9 mouse cellular contexts compared by ENCODE assay signal in the genomic region with DNA sequence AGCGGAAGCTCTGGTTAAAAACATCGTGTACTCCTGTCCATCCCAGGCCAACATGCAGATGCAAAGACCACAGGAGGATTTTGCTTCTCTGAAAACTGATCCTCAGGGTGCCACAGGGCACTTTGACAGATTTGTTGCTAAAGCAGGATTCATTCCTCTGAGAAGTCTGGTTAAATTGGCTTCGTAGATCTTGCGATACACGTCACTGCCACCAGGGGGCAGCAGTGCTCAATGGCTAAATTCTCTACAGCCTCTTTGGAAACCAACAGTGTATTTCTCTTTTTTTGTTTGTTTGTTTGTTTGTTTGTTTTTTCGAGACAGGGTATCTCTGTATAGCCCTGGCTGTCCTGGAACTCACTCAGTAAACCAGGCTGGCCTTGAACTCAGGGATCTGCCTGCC. TPM values are rescaled to one million over a fixed set of nuclear protein-coding genes. Genes with fewer than 3 reads are reported as not detected.
DNase-seq lines count a peak whose midpoint lies in the region; ATAC-seq lines count a peak whose summit lies in the region.
"Had no signal": no experiment of that assay in that cellular context is flagged by ENCODE, and none has a peak within 500 bp of the region (broad histone marks: within the 10 kb centered on the region; RNA-seq: fewer than 3 reads in every experiment).

No protein-coding gene starts in this region.

- 18% methylated on average over 6 of the region's 6 CpGs for WGBS in forebrain, embryonic 11.5 days
- WGBS in forebrain, embryonic 16.5 days, result 15% methylated on average over 6 of the region's 6 CpGs
- WGBS in heart, embryonic 14.5 days, result 20% methylated on average over 6 of the region's 6 CpGs

- no peaks in the 10 kb centered on the region for H3K9me3 ChIP-seq in forebrain, embryonic 11.5 days (ENCODE audit: control insufficient read depth, low read length)
- H3K9me3 ChIP-seq in forebrain, embryonic 16.5 days (ENCODE audit: control insufficient read depth, low read length), result no peaks in the 10 kb centered on the region
- H3K9me3 ChIP-seq in heart, embryonic 14.5 days (ENCODE audit: control insufficient read depth, low read length), result no peaks in the 10 kb centered on the region

- no peaks in the 10 kb centered on the region; the same call in 1 of the 2 replicates for H3K4me1 ChIP-seq in forebrain, embryonic 11.5 days (replicated peaks; ENCODE audit: control insufficient read depth, insufficient read depth, low read length)
- H3K4me1 ChIP-seq in forebrain, embryonic 16.5 days (replicated peaks; ENCODE audit: control insufficient read depth, insufficient read depth, low read length), result no peaks in the 10 kb centered on the region
- peaks cover 0 to 7% of the 10 kb centered on the region in 2 experiments; a peak in 2 of 4 replicates for H3K4me1 ChIP-seq in heart, embryonic 14.5 days (ENCODE audit: control insufficient read depth in 2 of 2, insufficient read depth in 2 of 2, low read length in 2 of 2)

- no peak overlapping the region for H3K27ac ChIP-seq in forebrain, embryonic 11.5 days (ENCODE audit: low read depth, low read length)
- H3K27ac ChIP-seq in forebrain, embryonic 16.5 days (ENCODE audit: low read length), result no peak overlapping the region
- H3K27ac ChIP-seq in heart, embryonic 14.5 days (replicated peaks in 1 of 2; ENCODE audit: control insufficient read depth in 1 of 2, insufficient read depth in 1 of 2, low read depth in 2 of 2, low read length in 2 of 2), result no peak overlapping the region
- H3K27ac ChIP-seq: macrophage had no signal

- DNase-seq in forebrain, embryonic 11.5 days (ENCODE audit: low spot score), result peak; percentile 88
- peak; percentile 80 for DNase-seq in R1 (ENCODE audit: low read depth, low spot score)
- peak; percentile 90 to 91 for DNase-seq in cerebellum, postnatal 14 days
- peak; percentile 86 to 88 for DNase-seq in layer of hippocampus, postnatal 14 days (ENCODE audit: low spot score in 2 of 2)
- peak; percentile 48 to 81 for DNase-seq in spleen, adult 18-20 months

- no peak for ATAC-seq in forebrain, embryonic 11.5 days (replicated peaks; ENCODE audit: low FRiP score)
- ATAC-seq in forebrain, embryonic 16.5 days, result no peak
- no peak for ATAC-seq in heart, embryonic 14.5 days (ENCODE audit: insufficient number of reproducible peaks, insufficient read depth, low FRiP score, low read depth)
- peak; percentile 89 for ATAC-seq in megakaryocyte progenitor cell, adult 5-6 weeks (replicated peaks; ENCODE audit: poor library complexity)

- no peak overlapping the region for H3K4me2 ChIP-seq in forebrain, embryonic 11.5 days (ENCODE audit: low read depth, low read length, severe bottlenecking)
- H3K4me2 ChIP-seq in forebrain, embryonic 16.5 days (ENCODE audit: low read length), result no peak overlapping the region
- no peak overlapping the region for H3K4me2 ChIP-seq in heart, embryonic 14.5 days (ENCODE audit: low read length)

- no peaks in the 10 kb centered on the region for H3K36me3 ChIP-seq in forebrain, embryonic 11.5 days (ENCODE audit: control insufficient read depth, insufficient read depth, low read length)
- H3K36me3 ChIP-seq in forebrain, embryonic 16.5 days (ENCODE audit: control insufficient read depth, insufficient read depth), result no peaks in the 10 kb centered on the region
- peaks cover 10% of the 10 kb centered on the region for H3K36me3 ChIP-seq in heart, embryonic 14.5 days (ENCODE audit: control insufficient read depth, insufficient read depth, low read length)

- H3K27me3 ChIP-seq in forebrain, embryonic 11.5 days (ENCODE audit: control insufficient read depth, insufficient read depth, low read length), result no peaks in the 10 kb centered on the region
- no peaks in the 10 kb centered on the region for H3K27me3 ChIP-seq in forebrain, embryonic 16.5 days (replicated peaks; ENCODE audit: control insufficient read depth, insufficient read depth, low read length)
- H3K27me3 ChIP-seq in heart, embryonic 14.5 days (ENCODE audit: control insufficient read depth, insufficient read depth, low read length), result no peaks in the 10 kb centered on the region

- H3K4me3 ChIP-seq in forebrain, embryonic 11.5 days (ENCODE audit: low read depth, low read length), result no peak overlapping the region
- H3K4me3 ChIP-seq in forebrain, embryonic 16.5 days (replicated peaks; ENCODE audit: low read length), result no peak overlapping the region
- no peak overlapping the region for H3K4me3 ChIP-seq in heart, embryonic 14.5 days (ENCODE audit: control insufficient read depth in 1 of 2, insufficient read depth in 1 of 2, low read depth in 1 of 2, low read length in 2 of 2)

- no peak overlapping the region for H3K9ac ChIP-seq in forebrain, embryonic 11.5 days (ENCODE audit: low read length)
- H3K9ac ChIP-seq in forebrain, embryonic 16.5 days (replicated peaks; ENCODE audit: low read depth, low read length), result no peak overlapping the region
- 0 out of 2 replicates have a peak overlapping the region, but pooled peaks have one; percentile 21 for H3K9ac ChIP-seq in heart, embryonic 14.5 days (ENCODE audit: low read length)

RNA-seq across cellular contexts. Expression of a gene that starts 7.9 kb away (rescaled TPM):
- 72.6 and 78.5 TPM in 2 replicates for polyA plus RNA-seq in forebrain, embryonic 11.5 days (2014; fragmentation: Nextera tagmentation; extraction: Ambion mirVana)
- 82.6 and 91.0 TPM in 2 replicates for polyA plus RNA-seq in forebrain, embryonic 16.5 days (2015; fragmentation: Nextera tagmentation; extraction: Ambion mirVana)
- polyA plus RNA-seq in heart, embryonic 14.5 days (2014; fragmentation: Nextera tagmentation; extraction: Ambion mirVana), result 54.5 and 56.2 TPM in 2 replicates
- 10 to 100 TPM; 68.8 to 72.5 TPM for total RNA-seq in layer of hippocampus, postnatal 14 days (2021)
- 64.1 and 65.0 TPM in 2 replicates for total RNA-seq in megakaryocyte progenitor cell, adult 5-6 weeks (2015)
- total RNA-seq in megakaryocyte progenitor cell, adult 5-6 weeks (2017), result 105 and 112 TPM in 2 replicates

RNA-seq across cellular contexts. Expression of a gene that starts 8.3 kb away (rescaled TPM):
- polyA plus RNA-seq in forebrain, embryonic 11.5 days (2014; fragmentation: Nextera tagmentation; extraction: Ambion mirVana), result 8.9 and 9.7 TPM in 2 replicates
- 16.2 and 17.3 TPM in 2 replicates for polyA plus RNA-seq in forebrain, embryonic 16.5 days (2015; fragmentation: Nextera tagmentation; extraction: Ambion mirVana)
- 5.5 and 7.5 TPM in 2 replicates for polyA plus RNA-seq in heart, embryonic 14.5 days (2014; fragmentation: Nextera tagmentation; extraction: Ambion mirVana)
- total RNA-seq in layer of hippocampus, postnatal 14 days (2021), result 10 to 100 TPM in 1 of 2 experiments, 1 to 10 TPM in 1; 8.7 to 10.6 TPM
- total RNA-seq in megakaryocyte progenitor cell, adult 5-6 weeks (2015), result 4.6 and 5.5 TPM in 2 replicates
- 5.1 and 9.0 TPM in 2 replicates for total RNA-seq in megakaryocyte progenitor cell, adult 5-6 weeks (2017)

RNA-seq across cellular contexts. Expression of a gene that starts 21.5 kb away (rescaled TPM):
- polyA plus RNA-seq in forebrain, embryonic 11.5 days (2014; fragmentation: Nextera tagmentation; extraction: Ambion mirVana), result 0.16 and 0.24 TPM in 2 replicates
- polyA plus RNA-seq in forebrain, embryonic 16.5 days (2015; fragmentation: Nextera tagmentation; extraction: Ambion mirVana), result not detected in 2 replicates
- 0.08 and 0.26 TPM in 2 replicates for polyA plus RNA-seq in heart, embryonic 14.5 days (2014; fragmentation: Nextera tagmentation; extraction: Ambion mirVana)
- not detected for total RNA-seq in layer of hippocampus, postnatal 14 days (2021)
- not detected in 2 replicates for total RNA-seq in megakaryocyte progenitor cell, adult 5-6 weeks (2015)
- not detected in 2 replicates for total RNA-seq in megakaryocyte progenitor cell, adult 5-6 weeks (2017)
- polyA plus RNA-seq: macrophage had no signal

RNA-seq across cellular contexts. Expression of a gene that starts 30.5 kb away (rescaled TPM):
- 961 and 989 TPM in 2 replicates for polyA plus RNA-seq in forebrain, embryonic 11.5 days (2014; fragmentation: Nextera tagmentation; extraction: Ambion mirVana)
- 1,959 and 1,981 TPM in 2 replicates for polyA plus RNA-seq in forebrain, embryonic 16.5 days (2015; fragmentation: Nextera tagmentation; extraction: Ambion mirVana)
- 511 and 538 TPM in 2 replicates for polyA plus RNA-seq in heart, embryonic 14.5 days (2014; fragmentation: Nextera tagmentation; extraction: Ambion mirVana)
- 100 to 1,000 TPM; 188 to 227 TPM for total RNA-seq in layer of hippocampus, postnatal 14 days (2021)
- 179 TPM in 2 replicates for total RNA-seq in megakaryocyte progenitor cell, adult 5-6 weeks (2015)
- total RNA-seq in megakaryocyte progenitor cell, adult 5-6 weeks (2017), result 143 and 157 TPM in 2 replicates

RNA-seq across cellular contexts. Expression of a gene that starts 43.4 kb away (rescaled TPM):
- 0.16 and 0.23 TPM in 2 replicates for polyA plus RNA-seq in forebrain, embryonic 11.5 days (2014; fragmentation: Nextera tagmentation; extraction: Ambion mirVana)
- polyA plus RNA-seq in forebrain, embryonic 16.5 days (2015; fragmentation: Nextera tagmentation; extraction: Ambion mirVana), result not detected in 2 replicates
- 0.14 TPM in 1 of 2 replicates, not detected in the other for polyA plus RNA-seq in heart, embryonic 14.5 days (2014; fragmentation: Nextera tagmentation; extraction: Ambion mirVana)
- not detected for total RNA-seq in layer of hippocampus, postnatal 14 days (2021)
- not detected in 2 replicates for total RNA-seq in megakaryocyte progenitor cell, adult 5-6 weeks (2015)
- not detected in 2 replicates for total RNA-seq in megakaryocyte progenitor cell, adult 5-6 weeks (2017)
- polyA plus RNA-seq: macrophage had no signal
